Comparison of ENCODE assay signal across 8 mouse cellular contexts in genomic region chr7:75983029-75983808, GRCm38 (mm10).
DNase-seq lines count a peak whose midpoint lies in the region; ATAC-seq and TF ChIP-seq lines count a peak whose summit lies in the region.

No protein-coding gene starts in this region.

- H3K9me3 ChIP-seq in hindbrain, embryonic 11.5 days (ENCODE audit: control insufficient read depth, low read length) = no peaks in the 10 kb centered on the region
- no peaks in the 10 kb centered on the region for H3K9me3 ChIP-seq in midbrain, embryonic 11.5 days (ENCODE audit: control insufficient read depth, low read length)
- H3K9me3 ChIP-seq in liver, postnatal 0 days (ENCODE audit: low read length) = no peaks in the 10 kb centered on the region

- 11% methylated on average over 23 of the region's 23 CpGs for WGBS in hindbrain, embryonic 11.5 days
- WGBS in midbrain, embryonic 11.5 days = 12% methylated on average over 21 of the region's 23 CpGs
- 30% methylated on average over 20 of the region's 23 CpGs for WGBS in liver, postnatal 0 days (ENCODE audit: insufficient replicate concordance)

- 0 out of 2 replicates have a peak overlapping the region, but pooled peaks have one; percentile 13 for H3K4me3 ChIP-seq in hindbrain, embryonic 11.5 days (ENCODE audit: low read depth, low read length)
- no peak overlapping the region for H3K4me3 ChIP-seq in midbrain, embryonic 11.5 days (ENCODE audit: low read depth, low read length)
- no peak overlapping the region for H3K4me3 ChIP-seq in liver, postnatal 0 days (ENCODE audit: low read depth, low read length)

- peak; percentile 89 for ATAC-seq in hindbrain, embryonic 11.5 days (ENCODE audit: low FRiP score)
- peak; percentile 88 for ATAC-seq in midbrain, embryonic 11.5 days (ENCODE audit: low FRiP score)
- no peak for ATAC-seq in activated CD4-positive, CD25-positive, alpha-beta regulatory T cell, adult 4 months
- ATAC-seq in liver, postnatal 0 days = no peak

- H3K4me1 ChIP-seq in hindbrain, embryonic 11.5 days (replicated peaks; ENCODE audit: control insufficient read depth, insufficient read depth, low read length) = 0 out of 2 replicates have a peak, but pooled peaks cover 6% of the 10 kb centered on the region
- H3K4me1 ChIP-seq in midbrain, embryonic 11.5 days (ENCODE audit: control insufficient read depth, insufficient read depth, low read length) = peaks cover 5% of the 10 kb centered on the region; the same call in 1 of the 2 replicates
- H3K4me1 ChIP-seq in liver, postnatal 0 days (ENCODE audit: insufficient read depth) = no peaks in the 10 kb centered on the region

- intact Hi-C loops in gastrocnemius, postnatal 36 days (cut with DNase I) = no loop called here

- TF ChIP-seq EP300 in liver, postnatal 0 days (IDR thresholded peaks at IDR 0.05; ENCODE audit: low read depth) = no peak

- H3K4me2 ChIP-seq in hindbrain, embryonic 11.5 days (replicated peaks; ENCODE audit: low read depth, low read length) = peak overlapping the region; percentile 39
- peak overlapping the region; percentile 33 for H3K4me2 ChIP-seq in midbrain, embryonic 11.5 days
- no peak overlapping the region for H3K4me2 ChIP-seq in liver, postnatal 0 days (ENCODE audit: low read depth, low read length)

- peak overlapping the region; percentile 54 for H3K27ac ChIP-seq in hindbrain, embryonic 11.5 days (ENCODE audit: low read depth, low read length)
- H3K27ac ChIP-seq in midbrain, embryonic 11.5 days (ENCODE audit: low read depth, low read length) = no peak overlapping the region
- no peak overlapping the region for H3K27ac ChIP-seq in liver, postnatal 0 days (ENCODE audit: low read depth)

- DNase-seq in cerebellum, postnatal 10 days = peak; percentile 81 to 85
- DNase-seq in cerebellum, adult 9-11 months = no peak
- peak; percentile 19 for DNase-seq in ZHBTc4 (ENCODE audit: low read depth, low spot score)
- peak; percentile 69 for DNase-seq in hindbrain, embryonic 11.5 days (ENCODE audit: low spot score)
- peak; percentile 90 for DNase-seq in midbrain, embryonic 11.5 days (ENCODE audit: low spot score, missing footprints)
- DNase-seq in gastrocnemius, postnatal 36 days = no peak
- no peak for DNase-seq in liver, postnatal 0 days

- no peaks in the 10 kb centered on the region for H3K36me3 ChIP-seq in hindbrain, embryonic 11.5 days (ENCODE audit: control insufficient read depth, insufficient read depth, low read length)
- no peaks in the 10 kb centered on the region for H3K36me3 ChIP-seq in midbrain, embryonic 11.5 days (ENCODE audit: control insufficient read depth, insufficient read depth, low read length)
- H3K36me3 ChIP-seq in liver, postnatal 0 days (replicated peaks; ENCODE audit: insufficient read depth, low read length) = no peaks in the 10 kb centered on the region

- TF ChIP-seq CTCF in liver, postnatal 0 days (IDR thresholded peaks at IDR 0.05; ENCODE audit: low read depth) = no peak

- H3K9ac ChIP-seq in hindbrain, embryonic 11.5 days (ENCODE audit: low read depth, low read length) = no peak overlapping the region
- H3K9ac ChIP-seq in midbrain, embryonic 11.5 days (ENCODE audit: low read length) = no peak overlapping the region
- no peak overlapping the region for H3K9ac ChIP-seq in liver, postnatal 0 days (replicated peaks)

- H3K27me3 ChIP-seq in hindbrain, embryonic 11.5 days (ENCODE audit: control insufficient read depth, insufficient read depth, low read length) = no peaks in the 10 kb centered on the region
- H3K27me3 ChIP-seq in midbrain, embryonic 11.5 days (ENCODE audit: control insufficient read depth, insufficient read depth, low read length) = no peaks in the 10 kb centered on the region
- H3K27me3 ChIP-seq in liver, postnatal 0 days (ENCODE audit: insufficient read depth, low read length) = no peaks in the 10 kb centered on the region

Comparison
In these comparisons a context has a peak if more than half of its experiments do, and no peak if none do; other contexts are left out.
1. DNase-seq: peak in cerebellum, postnatal 10 days (2 of 2), ZHBTc4 (single experiment), hindbrain, embryonic 11.5 days (single experiment) and midbrain, embryonic 11.5 days (single experiment); none in cerebellum, adult 9-11 months (single experiment), gastrocnemius, postnatal 36 days (0 of 2) and liver, postnatal 0 days (single experiment).
2. ATAC-seq: peak in hindbrain, embryonic 11.5 days (single experiment) and midbrain, embryonic 11.5 days (single experiment); none in activated CD4-positive, CD25-positive, alpha-beta regulatory T cell, adult 4 months (single experiment) and liver, postnatal 0 days (single experiment).